Comparison of ENCODE assay signal across 8 mouse cellular contexts in the genomic region with DNA sequence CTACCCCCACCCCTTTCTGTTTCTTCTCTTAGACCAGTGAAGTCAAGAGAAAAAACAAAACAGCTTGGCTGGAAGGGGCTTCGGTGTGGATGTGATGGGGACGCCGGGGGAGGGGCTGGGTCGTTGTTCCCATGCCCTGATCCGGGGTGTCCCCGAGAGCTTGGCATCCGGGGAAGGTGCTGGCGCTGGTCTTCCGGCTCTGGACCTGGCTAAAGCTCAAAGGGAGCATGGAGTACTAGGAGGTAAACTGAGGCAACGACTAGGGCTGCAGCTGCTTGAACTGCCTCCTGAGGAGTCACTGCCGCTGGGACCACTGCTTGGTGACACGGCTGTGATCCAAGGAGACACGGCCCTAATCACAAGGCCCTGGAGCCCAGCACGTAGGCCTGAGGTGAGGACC. TPM values are rescaled to one million over a fixed set of nuclear protein-coding genes. Genes with fewer than 3 reads are reported as not detected.
DNase-seq lines count a peak whose midpoint lies in the region; ATAC-seq and TF ChIP-seq lines count a peak whose summit lies in the region.

No protein-coding gene starts in this region.

- no peak for TF ChIP-seq POLR2A in embryonic fibroblast, embryonic 13.5 days (IDR thresholded peaks at IDR 0.05; ENCODE audit: low read depth, low read length)
- TF ChIP-seq POLR2A in myocyte (IDR thresholded peaks at IDR 0.05; ENCODE audit: insufficient read length, low read depth): no peak

- H3K27ac ChIP-seq in left cerebral cortex, adult 2 months: no peak overlapping the region
- no peak overlapping the region for H3K27ac ChIP-seq in embryonic fibroblast, embryonic 13.5 days (ENCODE audit: insufficient read depth, low read length)
- H3K27ac ChIP-seq in hindbrain, postnatal 0 days: peak overlapping the region; percentile 88; the same call in 1 of the 2 replicates

- ATAC-seq in hindbrain, postnatal 0 days: no peak

- H3K36me3 ChIP-seq in hindbrain, postnatal 0 days (ENCODE audit: insufficient read depth, low read length): no peaks in the 10 kb centered on the region; the same call in 1 of the 2 replicates
- peaks cover 21% of the 10 kb centered on the region for H3K36me3 ChIP-seq in myocyte (ENCODE audit: control insufficient read depth, insufficient read depth)

- peaks cover 7% of the 10 kb centered on the region for H3K79me2 ChIP-seq in myocyte (ENCODE audit: control insufficient read depth, insufficient read depth)

- intact Hi-C loops in left cerebral cortex, adult 2 months (cut with DNase I): no loop called here
- intact Hi-C loops in left cerebral cortex, postnatal 10 days (cut with DNase I): no loop called here

- 19% methylated on average over 14 of the region's 14 CpGs for WGBS in hindbrain, postnatal 0 days

- H3K27me3 ChIP-seq in hindbrain, postnatal 0 days (ENCODE audit: insufficient read depth, low read length): peaks cover 6% of the 10 kb centered on the region; the same call in 1 of the 2 replicates
- no peaks in the 10 kb centered on the region for H3K27me3 ChIP-seq in myocyte (ENCODE audit: control insufficient read depth, insufficient read depth, insufficient read length)

- no peak overlapping the region for H3ac ChIP-seq in myocyte (ENCODE audit: control insufficient read depth, insufficient read length)

- DNase-seq in left cerebral cortex, adult 2 months (ENCODE audit: extremely low spot score in 1 of 2, low spot score in 2 of 2): no peak
- DNase-seq in left cerebral cortex, postnatal 10 days (ENCODE audit: extremely low spot score in 1 of 2, low spot score in 2 of 2): no peak
- no peak for DNase-seq in hindbrain, postnatal 0 days (ENCODE audit: low spot score)
- DNase-seq in thymus, postnatal 10 days (ENCODE audit: low spot score in 2 of 2): no peak
- no peak for DNase-seq in adrenal gland, postnatal 10 days
- no peak for DNase-seq in urinary bladder, postnatal 14 days (ENCODE audit: low spot score)

- peak overlapping the region; percentile 62 for H3K9ac ChIP-seq in hindbrain, postnatal 0 days (replicated peaks; ENCODE audit: low read length)

- H3K9me3 ChIP-seq in hindbrain, postnatal 0 days (ENCODE audit: low read length): no peaks in the 10 kb centered on the region

- peak overlapping the region; percentile 65 for H3K4me3 ChIP-seq in left cerebral cortex, adult 2 months
- peak overlapping the region; percentile 66 for H3K4me3 ChIP-seq in embryonic fibroblast, embryonic 13.5 days (ENCODE audit: insufficient read depth, low read length)
- H3K4me3 ChIP-seq in hindbrain, postnatal 0 days (ENCODE audit: low read length): peak overlapping the region; percentile 84
- peak overlapping the region; percentile 65 for H3K4me3 ChIP-seq in myocyte

- peak overlapping the region; percentile 96 for H3K4me2 ChIP-seq in hindbrain, postnatal 0 days (ENCODE audit: low read depth, low read length)
- peak overlapping the region; percentile 72 for H3K4me2 ChIP-seq in myocyte (ENCODE audit: low read depth)

- 0 out of 2 replicates have a peak, but pooled peaks cover 3% of the 10 kb centered on the region for H3K4me1 ChIP-seq in embryonic fibroblast, embryonic 13.5 days (ENCODE audit: control insufficient read depth, insufficient read depth, low read length)
- peaks cover 8% of the 10 kb centered on the region; the same call in 1 of the 2 replicates for H3K4me1 ChIP-seq in hindbrain, postnatal 0 days (ENCODE audit: insufficient read depth, low read length)

- no peak for TF ChIP-seq CTCF in left cerebral cortex, adult 2 months (IDR thresholded peaks at IDR 0.05)
- no peak for TF ChIP-seq CTCF in embryonic fibroblast, embryonic 13.5 days (IDR thresholded peaks at IDR 0.05; ENCODE audit: borderline replicate concordance, insufficient read depth, low read length)
- TF ChIP-seq CTCF in hindbrain, postnatal 0 days (IDR thresholded peaks at IDR 0.05; ENCODE audit: low read depth): no peak

TF ChIP-seq in myocyte, 11 proteins besides CTCF, POLR2A, EP300 and RAD21:
- TF ChIP-seq REST (IDR thresholded peaks at IDR 0.05; ENCODE audit: insufficient read depth, insufficient read length): no peak
- no peak for TF ChIP-seq CEBPB (IDR thresholded peaks at IDR 0.05; ENCODE audit: insufficient read depth, poor library complexity, severe bottlenecking)
- no peak for TF ChIP-seq USF1 (IDR thresholded peaks at IDR 0.05; ENCODE audit: low read depth)
- no peak for TF ChIP-seq SRF (IDR thresholded peaks at IDR 0.05; ENCODE audit: control insufficient read depth, insufficient read length, low read depth)
- no peak for TF ChIP-seq TCF12 (IDR thresholded peaks at IDR 0.05; ENCODE audit: insufficient read depth, poor library complexity, severe bottlenecking)
- no peak for TF ChIP-seq MAX (IDR thresholded peaks at IDR 0.05; ENCODE audit: low read depth)
- no peak for TF ChIP-seq TCF3 (IDR thresholded peaks at IDR 0.05; ENCODE audit: insufficient read length, low read depth)
- TF ChIP-seq MYOD1 (IDR thresholded peaks at IDR 0.05; ENCODE audit: control insufficient read depth in 1 of 3, insufficient read length in 2 of 3, low read depth in 2 of 3): no peak
- no peak for TF ChIP-seq E2F4 (IDR thresholded peaks at IDR 0.05; ENCODE audit: insufficient read depth)
- TF ChIP-seq MYOG (IDR thresholded peaks at IDR 0.05; ENCODE audit: control insufficient read depth in 1 of 3, insufficient read depth in 1 of 3, insufficient read length in 2 of 3, low read depth in 2 of 3): no peak
- TF ChIP-seq POLR2AphosphoS2 (IDR thresholded peaks at IDR 0.05; ENCODE audit: insufficient read length, low read depth): no peak

RNA-seq across cellular contexts. Expression of gene Ddah2, which starts 1.2 kb away (rescaled TPM):
- total RNA-seq in left cerebral cortex, adult 2 months (2021): 10 to 100 TPM; 10.1 to 11.0 TPM
- total RNA-seq in left cerebral cortex, postnatal 10 days (2021): 10 to 100 TPM; 26.3 to 31.1 TPM
- 46.4 and 52.8 TPM in 2 replicates for polyA plus RNA-seq in embryonic fibroblast, embryonic 13.5 days (2011; ENCODE audit: insufficient read length, low read depth, missing spikeins)
- 216 and 228 TPM in 2 replicates for total RNA-seq in hindbrain, postnatal 0 days (2014; rRNA removed)
- polyA plus RNA-seq in hindbrain, postnatal 0 days (2015; fragmentation: Nextera tagmentation; extraction: Ambion mirVana): 322 and 331 TPM in 2 replicates
- 101 TPM for polyA plus RNA-seq in myocyte (2012; fragmentation: generic; extraction: Trizol)
- total RNA-seq in adrenal gland, postnatal 10 days (2021): 10 to 100 TPM; 35.2 to 51.7 TPM

RNA-seq across cellular contexts. Expression of gene Ly6g6c, which starts 5.1 kb away (rescaled TPM):
- total RNA-seq in left cerebral cortex, adult 2 months (2021): not detected
- total RNA-seq in left cerebral cortex, postnatal 10 days (2021): not detected
- not detected in 2 replicates for polyA plus RNA-seq in embryonic fibroblast, embryonic 13.5 days (2011; ENCODE audit: insufficient read length, low read depth, missing spikeins)
- not detected in 2 replicates for total RNA-seq in hindbrain, postnatal 0 days (2014; rRNA removed)
- polyA plus RNA-seq in hindbrain, postnatal 0 days (2015; fragmentation: Nextera tagmentation; extraction: Ambion mirVana): not detected in 2 replicates
- polyA plus RNA-seq in myocyte (2012; fragmentation: generic; extraction: Trizol): 0.18 TPM
- not detected for total RNA-seq in adrenal gland, postnatal 10 days (2021)

RNA-seq across cellular contexts. Expression of gene Mpig6b, which starts 5.9 kb away (rescaled TPM):
- total RNA-seq in left cerebral cortex, adult 2 months (2021): not detected
- total RNA-seq in left cerebral cortex, postnatal 10 days (2021): not detected
- polyA plus RNA-seq in embryonic fibroblast, embryonic 13.5 days (2011; ENCODE audit: insufficient read length, low read depth, missing spikeins): 0.22 TPM in 1 of 2 replicates, not detected in the other
- total RNA-seq in hindbrain, postnatal 0 days (2014; rRNA removed): not detected in 2 replicates
- polyA plus RNA-seq in hindbrain, postnatal 0 days (2015; fragmentation: Nextera tagmentation; extraction: Ambion mirVana): 0.18 TPM in 2 replicates
- polyA plus RNA-seq in myocyte (2012; fragmentation: generic; extraction: Trizol): not detected
- total RNA-seq in adrenal gland, postnatal 10 days (2021): under 1 TPM; 0.24 to 0.30 TPM

RNA-seq across cellular contexts. Expression of gene Clic1, which starts 10.3 kb away (rescaled TPM):
- 1 to 10 TPM; 7.4 to 8.3 TPM for total RNA-seq in left cerebral cortex, adult 2 months (2021)
- 10 to 100 TPM; 14.3 to 15.8 TPM for total RNA-seq in left cerebral cortex, postnatal 10 days (2021)
- polyA plus RNA-seq in embryonic fibroblast, embryonic 13.5 days (2011; ENCODE audit: insufficient read length, low read depth, missing spikeins): 266 and 360 TPM in 2 replicates
- total RNA-seq in hindbrain, postnatal 0 days (2014; rRNA removed): 56.9 and 59.5 TPM in 2 replicates
- polyA plus RNA-seq in hindbrain, postnatal 0 days (2015; fragmentation: Nextera tagmentation; extraction: Ambion mirVana): 81.9 and 88.5 TPM in 2 replicates
- polyA plus RNA-seq in myocyte (2012; fragmentation: generic; extraction: Trizol): 412 TPM
- total RNA-seq in adrenal gland, postnatal 10 days (2021): 100 to 1,000 TPM in 1 of 2 experiments, 10 to 100 TPM in 1; 95.6 to 105 TPM

RNA-seq across cellular contexts. Expression of gene Msh5, which starts 13.5 kb away (rescaled TPM):
- under 1 TPM; 0.27 to 0.56 TPM for total RNA-seq in left cerebral cortex, adult 2 months (2021)
- under 1 TPM; 0.81 to 0.97 TPM for total RNA-seq in left cerebral cortex, postnatal 10 days (2021)
- 1.2 and 2.8 TPM in 2 replicates for polyA plus RNA-seq in embryonic fibroblast, embryonic 13.5 days (2011; ENCODE audit: insufficient read length, low read depth, missing spikeins)
- 1.1 and 6.4 TPM in 2 replicates for total RNA-seq in hindbrain, postnatal 0 days (2014; rRNA removed)
- 2.2 and 3.1 TPM in 2 replicates for polyA plus RNA-seq in hindbrain, postnatal 0 days (2015; fragmentation: Nextera tagmentation; extraction: Ambion mirVana)
- polyA plus RNA-seq in myocyte (2012; fragmentation: generic; extraction: Trizol): 2.1 TPM
- total RNA-seq in adrenal gland, postnatal 10 days (2021): 1 to 10 TPM; 2.3 to 5.0 TPM
